Mouse (Mus musculus) frontal cortex, adult 2 months (tissue): ENCODE data around the gene Zfp566. TPM values are rescaled to one million over a fixed set of nuclear protein-coding genes. Genes with fewer than 3 reads are reported as not detected.
"Not testable (repeated sequence)": the region's sequence is repeated elsewhere in the genome, so short reads cannot be mapped to it uniquely, and the experiment has no call there.

Source experiments
- DNase-seq, 2 experiments: peaks; one replicate each; pipeline ENCODE4 v3.0.0; 2022; ENCODE audit warnings: low spot score in 1 of 2; ENCODE audit errors: extremely low spot score in 1 of 2
- polyA plus RNA-seq: library from polyadenylated mRNA; depleted of rRNA; stranded (reverse); fragments of >200 nt; gene quantifications from 2 replicates; pipeline ENCODE4 v1.2.3, GENCODE M21; 2012; rRNA removed

Zfp566 gene
- polyA plus RNA-seq, result 6.3 and 7.0 TPM in 2 replicates

DNA sequence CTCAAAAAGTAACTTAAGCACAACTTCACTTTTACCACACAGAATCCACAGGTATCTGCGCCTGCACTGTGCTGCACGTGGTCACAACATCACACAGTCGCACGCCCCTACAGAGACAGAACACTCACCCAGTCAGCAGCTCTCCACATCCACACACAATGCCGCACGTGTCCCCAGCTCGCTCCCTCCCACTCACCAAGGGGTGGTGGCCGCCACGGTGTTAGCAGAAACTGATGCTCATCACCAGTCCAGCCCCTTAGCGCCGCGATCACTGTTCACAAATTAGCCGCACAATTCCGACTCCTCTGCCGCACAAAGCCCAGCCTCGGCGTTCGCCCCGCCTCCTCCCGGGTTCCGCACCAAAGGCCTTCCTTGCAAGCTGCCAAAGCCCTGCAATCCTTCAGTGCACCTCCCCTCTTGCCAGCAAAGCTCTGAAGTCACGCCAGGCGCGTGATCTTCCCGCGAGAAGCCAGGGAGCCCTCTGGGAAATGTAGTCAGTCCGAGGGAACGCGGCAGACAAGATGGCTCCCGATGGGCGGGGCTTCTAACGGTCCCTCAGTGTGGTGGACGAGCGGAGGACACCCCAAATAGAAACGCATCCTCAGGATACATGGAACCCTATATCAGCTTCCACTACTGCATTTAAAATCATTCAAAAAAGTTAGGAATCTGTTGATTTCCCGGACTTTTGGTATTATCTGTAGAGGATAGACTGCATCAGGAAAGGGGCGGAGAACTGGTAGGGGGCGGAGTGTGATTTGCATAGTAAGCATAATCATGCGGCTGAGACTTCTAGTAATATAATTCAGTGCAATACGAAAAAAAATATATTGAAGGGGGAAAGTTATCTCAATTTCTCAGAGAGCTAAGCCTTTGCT, at the start of gene Zfp566, which contains the start of gene Gm26920:
Gene Zfp566 (minus strand): TSS at position 436 of the 878 bp plus-strand sequence.
Gene Gm26920 (minus strand): TSS at position 319 of the 878 bp plus-strand sequence.
- DNase-seq, result peak; percentile 94 to 97

GRCm38 (mm10) chr7:30136826-30137225, 46.5 kb upstream of the Zfp566 start:
- no peak for DNase-seq

DNA sequence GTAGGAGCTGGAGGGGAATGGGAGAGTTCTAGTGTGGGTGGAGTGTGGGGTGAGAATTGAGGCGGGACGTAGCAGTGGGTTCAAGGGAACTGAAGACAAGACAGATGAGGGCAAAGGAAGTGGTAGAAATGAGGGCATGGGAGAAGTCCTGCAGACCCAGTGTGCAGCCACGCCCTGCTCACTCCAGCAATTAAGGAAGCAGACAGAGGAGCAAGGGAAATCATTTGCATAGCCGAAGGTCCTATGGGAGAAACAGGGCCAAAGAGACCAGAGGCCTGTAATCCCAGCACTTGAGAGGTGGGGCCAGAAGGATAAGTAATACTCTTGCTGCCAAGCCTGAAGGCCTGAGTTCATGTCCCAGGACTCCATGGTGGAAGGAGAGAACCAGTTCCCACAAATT, 42.1 kb upstream of the Zfp566 start:
- DNase-seq, result no peak

- DNase-seq, result no peak
Measured at GRCm38 (mm10) chr7:30129900-30130299, 39.6 kb upstream of the Zfp566 start.

- no peak for DNase-seq
Measured at GRCm38 (mm10) chr7:30122188-30122530, 31.8 kb upstream of the Zfp566 start.

DNA sequence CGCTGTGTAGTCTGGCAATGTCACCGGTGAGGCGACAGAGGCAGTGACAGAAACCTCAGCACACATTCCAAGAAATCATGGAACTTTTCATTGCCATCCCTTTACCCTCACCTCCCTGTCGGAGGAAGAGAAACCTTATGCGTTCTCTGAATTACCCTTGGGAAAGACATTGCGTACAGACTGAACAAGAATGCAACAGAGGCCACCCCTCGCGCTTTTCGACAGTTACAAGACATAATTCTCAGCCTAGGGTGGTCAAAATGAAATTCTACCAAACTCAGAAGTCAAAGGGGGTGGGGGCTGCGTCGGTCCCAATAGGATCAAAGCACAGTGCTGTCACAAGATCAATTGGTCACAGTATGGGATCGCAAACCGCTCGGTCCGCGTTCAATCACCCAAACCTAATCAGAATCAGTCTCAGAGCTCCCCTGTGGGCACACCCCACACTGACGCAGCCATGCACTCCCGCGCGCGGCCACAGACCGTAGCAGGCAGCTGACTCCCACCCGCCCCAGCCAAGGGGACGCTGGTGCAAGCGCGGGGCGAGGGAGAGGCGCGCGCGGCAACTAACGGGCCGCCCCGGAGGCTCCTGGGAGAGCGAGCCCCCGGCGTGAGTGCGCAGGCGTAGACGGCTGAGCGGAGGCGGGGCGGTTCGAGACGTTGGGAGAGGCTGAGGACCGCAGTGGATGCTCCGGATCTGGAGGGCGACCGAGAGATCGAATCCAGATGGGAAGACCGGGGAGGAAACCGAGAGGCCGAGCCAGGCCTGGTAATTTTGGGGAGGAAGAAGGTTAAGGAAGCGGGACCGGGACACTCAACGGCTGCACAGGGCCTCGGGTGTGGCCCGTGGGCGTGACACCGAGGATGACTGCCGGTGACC, 31.2 kb upstream of the Zfp566 start, which contains the start of gene Zfp382:
Gene Zfp382 (plus strand): TSS at position 635 of the 880 bp plus-strand sequence.
- peak; percentile 60 to 91 for DNase-seq

GRCm38 (mm10) chr7:30117935-30118334, 27.6 kb upstream of the Zfp566 start:
- DNase-seq, result not testable (repeated sequence)

DNA sequence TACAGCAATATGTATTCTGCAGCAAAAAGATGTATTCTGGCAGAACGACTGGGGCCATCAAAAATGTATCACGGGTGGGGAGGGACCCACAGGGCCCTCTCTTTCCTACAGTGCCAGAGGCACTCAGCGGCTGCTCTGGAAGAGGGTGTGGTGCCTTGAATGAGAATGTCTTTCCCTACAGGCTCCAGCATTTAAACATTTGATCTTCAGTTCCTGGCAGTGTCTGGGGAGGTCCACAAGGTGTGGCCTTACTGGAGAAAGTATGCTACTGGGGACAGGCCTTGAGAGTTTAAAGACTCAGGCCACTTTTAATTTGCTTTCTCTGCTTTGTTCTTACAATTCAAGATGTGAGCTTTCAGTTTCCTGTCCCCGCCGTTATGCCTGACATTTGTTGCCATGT, 25.7 kb upstream of the Zfp566 start:
- no peak for DNase-seq

DNA sequence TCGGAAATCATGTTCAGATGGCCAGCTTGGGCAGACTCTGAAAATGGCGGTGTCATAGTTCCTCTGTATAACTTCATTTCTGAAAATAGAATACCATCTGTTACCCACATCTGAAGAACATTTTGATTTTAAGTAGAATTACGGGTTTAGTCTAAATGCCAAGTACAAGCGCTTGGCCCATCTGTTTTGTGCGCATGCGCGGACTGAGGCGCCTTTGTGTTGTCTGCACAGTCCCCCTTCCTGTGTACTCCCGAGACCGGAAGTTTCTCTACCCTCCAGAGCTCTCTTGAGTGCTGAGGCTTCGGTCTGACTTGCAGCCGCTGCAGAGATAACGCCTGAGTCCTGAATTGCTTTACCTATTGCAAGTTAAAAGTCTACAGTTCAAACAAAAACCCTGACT, 9.0 kb upstream of the Zfp566 start:
- DNase-seq, result peak; percentile 79 to 87

GRCm38 (mm10) chr7:30095551-30096125, 5.3 kb upstream of the Zfp566 start:
- DNase-seq, result no peak

GRCm38 (mm10) chr7:30094646-30095429, 4.5 kb upstream of the Zfp566 start, which contains the start of gene Zfp260:
Gene Zfp260, plus strand, starts transcription at chr7:30094777.
- DNase-seq, result peak; percentile 88 to 93

DNA sequence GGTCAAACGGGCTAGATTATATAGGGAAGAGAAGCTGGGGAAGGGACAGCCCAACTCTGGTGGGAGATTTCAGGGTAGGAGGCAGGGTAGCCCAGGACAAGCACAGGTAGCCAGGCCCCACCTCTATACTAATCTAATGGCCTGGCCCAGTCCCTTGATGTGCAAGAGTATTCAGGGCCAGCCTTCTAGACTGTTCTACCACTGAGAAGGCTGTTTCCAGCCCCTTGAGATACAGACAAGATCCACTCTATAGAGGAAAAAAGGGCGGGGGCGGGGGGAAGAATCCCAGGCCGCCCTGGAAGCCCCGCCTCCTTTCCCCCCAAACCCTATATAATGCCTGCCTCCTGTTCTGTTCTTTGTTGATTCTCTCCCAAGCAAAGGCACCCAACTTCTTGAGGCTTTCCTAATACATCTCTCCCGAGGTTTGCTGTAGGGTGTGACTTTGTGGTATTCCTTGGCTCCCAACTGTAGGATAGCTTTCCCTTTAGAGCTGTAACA, 3.6 kb upstream of the Zfp566 start:
- DNase-seq, result no peak

DNA sequence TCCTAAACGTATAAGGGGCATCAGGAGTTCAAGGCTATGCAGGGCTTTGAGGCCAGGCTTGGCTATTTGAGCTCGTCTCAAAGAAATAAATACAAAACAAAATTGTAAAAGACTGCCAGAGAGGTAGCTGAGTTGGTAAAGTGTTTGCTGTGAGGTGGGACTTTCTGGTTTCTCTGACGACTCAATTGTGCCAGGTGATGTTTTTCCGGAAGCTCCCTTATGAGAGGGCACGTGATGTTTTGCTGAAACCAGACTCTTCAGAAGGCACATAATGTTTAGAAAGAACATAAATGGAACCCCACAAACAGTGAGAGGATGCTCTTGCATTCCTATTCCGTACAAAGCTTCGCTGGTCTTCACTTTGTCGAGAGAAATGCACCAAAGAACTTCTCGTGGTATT, 2.3 kb upstream of the Zfp566 start:
- DNase-seq, result no peak

DNA sequence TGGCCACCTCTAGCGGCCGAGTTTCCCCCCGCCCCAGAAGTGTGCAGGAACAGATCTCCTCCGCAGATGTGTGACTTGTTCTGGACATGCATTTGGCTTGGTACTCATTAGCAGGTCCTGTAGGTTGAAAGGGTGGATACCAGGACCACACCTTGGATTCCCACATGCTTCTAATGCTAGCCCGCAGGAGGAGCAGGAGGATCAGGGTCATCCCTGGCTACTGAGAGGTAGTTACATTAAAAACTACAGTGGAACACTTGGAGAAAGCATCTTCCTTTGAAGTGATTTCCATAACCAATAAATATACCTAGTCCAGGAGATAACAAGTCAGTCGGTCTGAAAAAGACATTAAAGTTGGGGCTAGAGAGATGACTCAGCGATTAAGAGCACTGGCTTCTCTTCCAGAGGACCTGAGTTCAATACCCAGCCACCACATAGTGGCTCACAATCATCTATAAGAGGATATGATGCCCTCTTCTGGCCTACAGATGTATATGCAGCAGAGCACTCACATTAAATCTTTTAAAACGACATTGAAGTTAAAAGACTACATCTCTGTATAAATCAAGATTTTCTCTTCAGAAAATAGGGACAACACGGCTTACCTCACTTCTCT, 751 bp upstream of the Zfp566 start:
- peak in 1 of 2 experiments; percentile 36 for DNase-seq

GRCm38 (mm10) chr7:30089405-30089804, 922 bp downstream of the Zfp566 start:
- no peak for DNase-seq

- DNase-seq, result peak in 1 of 2 experiments; percentile 74
Measured at GRCm38 (mm10) chr7:30086524-30086923, 3.8 kb downstream of the Zfp566 start.

DNA sequence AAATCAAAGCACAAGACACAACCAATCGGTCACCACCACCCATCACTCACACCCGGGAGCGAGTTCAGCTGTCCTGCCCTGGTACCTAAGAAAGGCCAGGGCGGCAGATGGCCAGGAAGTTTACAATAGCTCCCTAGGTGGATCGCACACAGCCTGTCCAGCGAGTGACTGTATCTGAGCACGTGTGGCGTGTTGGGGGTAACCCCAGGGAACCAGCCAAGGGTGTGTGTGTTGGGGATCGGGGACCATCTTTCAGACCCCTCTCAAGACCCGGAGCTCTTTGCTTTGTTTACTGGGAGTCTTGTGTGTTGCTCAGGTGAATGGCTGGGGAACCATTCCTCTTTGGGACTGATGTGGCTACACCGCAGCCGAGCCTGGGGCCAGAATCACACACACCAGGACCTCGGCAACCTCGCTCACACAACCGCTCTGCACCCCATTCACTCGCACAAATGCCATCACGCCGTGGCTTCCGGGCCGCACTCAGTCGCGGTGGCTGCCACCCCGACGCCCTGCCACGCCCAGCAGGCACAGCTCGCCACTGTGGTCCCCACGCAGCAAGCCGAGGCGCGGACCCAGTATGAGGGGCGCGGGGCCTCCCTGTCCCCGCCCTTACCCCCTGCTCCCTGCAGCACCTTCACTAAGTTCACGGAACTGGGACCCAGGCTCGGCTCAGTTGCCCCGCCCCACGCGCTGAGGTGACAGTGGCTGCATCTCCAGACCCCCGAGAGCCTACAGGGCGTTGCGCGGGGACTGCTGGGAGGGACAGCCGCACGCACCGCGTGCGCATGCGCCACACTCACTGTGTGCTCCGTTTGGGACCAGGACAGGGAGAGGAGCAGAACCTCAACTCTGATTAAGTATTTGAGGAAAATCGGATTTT, 17.9 kb downstream of the Zfp566 start, which contains the start of gene Zfp82:
Gene Zfp82 (minus strand): TSS at position 755 of the 883 bp plus-strand sequence.
- peak; percentile 44 to 86 for DNase-seq

DNA sequence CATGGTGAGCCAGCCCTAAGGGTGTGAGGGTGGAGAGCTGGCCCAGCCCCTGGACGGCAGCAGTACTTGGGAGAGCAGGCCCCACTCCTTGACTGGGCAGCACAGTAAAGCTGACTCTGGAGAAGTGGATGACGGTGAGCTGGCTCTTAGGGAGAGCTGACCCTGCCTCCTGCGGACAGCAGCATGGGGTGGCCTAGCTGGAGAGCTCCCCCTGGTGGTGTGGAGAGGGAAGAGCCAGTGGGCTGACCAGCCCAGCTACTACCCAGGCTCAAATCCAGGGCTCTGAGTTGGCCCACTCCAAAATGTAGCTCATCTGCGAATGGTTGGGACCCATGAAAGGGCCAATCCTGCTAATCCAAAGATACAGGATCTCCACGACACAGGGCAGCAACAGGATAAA, 25.7 kb downstream of the Zfp566 start:
- DNase-seq, result no peak
